Mouse (Mus musculus): ENCODE data around the gene Fbxw8.

GRCm38 (mm10) chr5:118142471-118142870 lies 12.8 kb downstream of the Fbxw8 start:
- no peak for TF ChIP-seq USF1 (IDR thresholded peaks at IDR 0.05; ENCODE audit: low read depth)
- no peak for TF ChIP-seq CTCF (IDR thresholded peaks at IDR 0.05; ENCODE audit: control insufficient read depth, insufficient read depth, insufficient read length)
- TF ChIP-seq MAX (IDR thresholded peaks at IDR 0.05), result no peak
- TF ChIP-seq MYOG (IDR thresholded peaks at IDR 0.05; ENCODE audit: control insufficient read depth, extremely low read depth, insufficient read length), result no peak
